Mouse (Mus musculus): Measurements from ENCODE around the gene Mnx1. TPM values are rescaled to one million over a fixed set of nuclear protein-coding genes. Genes with fewer than 3 reads are reported as not detected.

Mnx1 gene
- polyA plus RNA-seq, 1 experiment from 2014 or later: not detected

- ATAC-seq (replicated peaks; ENCODE audit: low FRiP score, low read depth) (no peak), DNase-seq (ENCODE audit: low spot score) (no peak)
- Histone ChIP-seq H3K27me3 (ENCODE audit: insufficient read depth, low read length) (peaks cover 86% of the 10 kb centered on the region), H3K9me3 (replicated peaks; ENCODE audit: low read length) (no peaks in the 10 kb centered on the region), H3K9ac (ENCODE audit: low read depth, low read length) (no peak overlapping the region), H3K36me3 (ENCODE audit: insufficient read depth, low read length) (no peaks in the 10 kb centered on the region), H3K4me1 (replicated peaks; ENCODE audit: insufficient read depth, low read length) (no peaks in the 10 kb centered on the region), H3K4me2 (ENCODE audit: low read length) (no peak overlapping the region), H3K27ac (no peak overlapping the region), H3K4me3 (replicated peaks; ENCODE audit: low read depth, low read length) (no peak overlapping the region)
- no peak for TF ChIP-seq CTCF (IDR thresholded peaks at IDR 0.05; ENCODE audit: low read depth)
- 2% methylated on average over 38 of the region's 38 CpGs for WGBS
Measured at GRCm38 (mm10) chr5:29484965-29485940, 7.0 kb upstream of the Mnx1 start.

GRCm38 (mm10) chr5:29483801-29484200 lies 5.5 kb upstream of the Mnx1 start:
- Histone ChIP-seq H3K27ac (no peak overlapping the region), H3K9me3 (replicated peaks; ENCODE audit: low read length) (no peaks in the 10 kb centered on the region), H3K9ac (ENCODE audit: low read depth, low read length) (no peak overlapping the region), H3K36me3 (ENCODE audit: insufficient read depth, low read length) (no peaks in the 10 kb centered on the region), H3K4me1 (replicated peaks; ENCODE audit: insufficient read depth, low read length) (peaks cover under 1% of the 10 kb centered on the region; the same call in 1 of the 2 replicates), H3K4me2 (ENCODE audit: low read length) (no peak overlapping the region), H3K4me3 (replicated peaks; ENCODE audit: low read depth, low read length) (no peak overlapping the region), H3K27me3 (ENCODE audit: insufficient read depth, low read length) (peaks cover 89% of the 10 kb centered on the region)
- DNase-seq (ENCODE audit: low spot score): no peak
- no peak for ATAC-seq (replicated peaks; ENCODE audit: low FRiP score, low read depth)
- no peak for TF ChIP-seq CTCF (IDR thresholded peaks at IDR 0.05; ENCODE audit: low read depth)
- 0% methylated on average over 4 of the region's 4 CpGs for WGBS

GRCm38 (mm10) chr5:29479198-29479593 lies 926 bp upstream of the Mnx1 start:
- ATAC-seq (replicated peaks; ENCODE audit: low FRiP score, low read depth) (no peak), DNase-seq (ENCODE audit: low spot score) (peak; percentile 77)
- no peak overlapping the region for H3K9ac ChIP-seq (ENCODE audit: low read depth, low read length)
- TF ChIP-seq CTCF (IDR thresholded peaks at IDR 0.05; ENCODE audit: low read depth): peak; percentile 54; the same call in 1 of the 2 replicates
- peaks cover 16% of the 10 kb centered on the region for H3K4me1 ChIP-seq (replicated peaks; ENCODE audit: insufficient read depth, low read length)
- H3K36me3 ChIP-seq (ENCODE audit: insufficient read depth, low read length): no peaks in the 10 kb centered on the region
- WGBS: 2% methylated on average over 14 of the region's 14 CpGs
- 0 out of 2 replicates have a peak overlapping the region, but pooled peaks have one; percentile 39 for H3K4me3 ChIP-seq (replicated peaks; ENCODE audit: low read depth, low read length)
- peaks cover 95% of the 10 kb centered on the region for H3K27me3 ChIP-seq (ENCODE audit: insufficient read depth, low read length)
- no peak overlapping the region for H3K27ac ChIP-seq
- H3K4me2 ChIP-seq (ENCODE audit: low read length): no peak overlapping the region
- no peaks in the 10 kb centered on the region for H3K9me3 ChIP-seq (replicated peaks; ENCODE audit: low read length)

- peaks cover 95% of the 10 kb centered on the region for H3K27me3 ChIP-seq (ENCODE audit: insufficient read depth, low read length)
- ATAC-seq (replicated peaks; ENCODE audit: low FRiP score, low read depth): peak; percentile 14
Measured at GRCm38 (mm10) chr5:29477474-29478207, 629 bp downstream of the Mnx1 start.

GRCm38 (mm10) chr5:29476021-29476420 lies 2.2 kb downstream of the Mnx1 start:
- ATAC-seq (replicated peaks; ENCODE audit: low FRiP score, low read depth): no peak
- 0% methylated on average over 1 of the region's 1 CpGs for WGBS
- Histone ChIP-seq H3K4me3 (replicated peaks; ENCODE audit: low read depth, low read length) (no peak overlapping the region), H3K27ac (no peak overlapping the region), H3K9ac (ENCODE audit: low read depth, low read length) (no peak overlapping the region), H3K4me1 (replicated peaks; ENCODE audit: insufficient read depth, low read length) (peaks cover 16% of the 10 kb centered on the region), H3K4me2 (ENCODE audit: low read length) (no peak overlapping the region), H3K36me3 (ENCODE audit: insufficient read depth, low read length) (no peaks in the 10 kb centered on the region), H3K9me3 (replicated peaks; ENCODE audit: low read length) (no peaks in the 10 kb centered on the region), H3K27me3 (ENCODE audit: insufficient read depth, low read length) (peaks cover 97% of the 10 kb centered on the region)
- TF ChIP-seq CTCF (IDR thresholded peaks at IDR 0.05; ENCODE audit: low read depth): no peak
- no peak for DNase-seq (ENCODE audit: low spot score)

More at GRCm38 (mm10) chr5:29477474-29478207, 629 bp downstream of the Mnx1 start:
- Histone ChIP-seq H3K27ac (no peak overlapping the region), H3K9me3 (replicated peaks; ENCODE audit: low read length) (no peaks in the 10 kb centered on the region), H3K4me2 (ENCODE audit: low read length) (peak overlapping the region; percentile 68), H3K4me1 (replicated peaks; ENCODE audit: insufficient read depth, low read length) (peaks cover 16% of the 10 kb centered on the region), H3K4me3 (replicated peaks; ENCODE audit: low read depth, low read length) (peak overlapping the region; percentile 39), H3K9ac (ENCODE audit: low read depth, low read length) (0 out of 2 replicates have a peak overlapping the region, but pooled peaks have one; percentile 27), H3K36me3 (ENCODE audit: insufficient read depth, low read length) (no peaks in the 10 kb centered on the region)
- no peak for TF ChIP-seq CTCF (IDR thresholded peaks at IDR 0.05; ENCODE audit: low read depth)
- 2% methylated on average over 52 of the region's 73 CpGs for WGBS
- DNase-seq (ENCODE audit: low spot score): no peak

- DNase-seq (ENCODE audit: low spot score): no peak
- Histone ChIP-seq H3K27me3 (ENCODE audit: insufficient read depth, low read length) (peaks cover 97% of the 10 kb centered on the region), H3K4me3 (replicated peaks; ENCODE audit: low read depth, low read length) (no peak overlapping the region), H3K9ac (ENCODE audit: low read depth, low read length) (no peak overlapping the region), H3K4me1 (replicated peaks; ENCODE audit: insufficient read depth, low read length) (peaks cover 16% of the 10 kb centered on the region), H3K27ac (no peak overlapping the region), H3K36me3 (ENCODE audit: insufficient read depth, low read length) (no peaks in the 10 kb centered on the region), H3K4me2 (ENCODE audit: low read length) (no peak overlapping the region), H3K9me3 (replicated peaks; ENCODE audit: low read length) (no peaks in the 10 kb centered on the region)
- ATAC-seq (replicated peaks; ENCODE audit: low FRiP score, low read depth): no peak
- TF ChIP-seq CTCF (IDR thresholded peaks at IDR 0.05; ENCODE audit: low read depth): no peak
- 3% methylated on average over 5 of the region's 5 CpGs for WGBS
Measured at GRCm38 (mm10) chr5:29475556-29475955, 2.7 kb downstream of the Mnx1 start.
